Mouse (Mus musculus) adrenal gland, postnatal 4 days (tissue): ENCODE measurements around the gene Ptch2. TPM values are rescaled to one million over a fixed set of nuclear protein-coding genes. Genes with fewer than 3 reads are reported as not detected.
A peak's percentile ranks its signal among the peaks of the same experiment; 100 is the strongest.

Experiments used
- DNase-seq, 2 experiments: peaks; one replicate each; pipeline ENCODE4 v3.0.0; 2021 to 2022; ENCODE audit warnings: low spot score in 2 of 2, mixed read lengths in 2 of 2
- microRNA-seq: library from miRNA; unstranded; fragments of <30 nt; microRNA quantifications from one replicate; pipeline ENCODE4 v1.2.0, GENCODE M21; 2021
- total RNA-seq, 2 experiments: library from RNA; stranded (reverse); gene quantifications; 2 replicates each; pipeline ENCODE4 v1.2.3; 2021

The Ptch2 gene
- total RNA-seq, 2 experiments from 2014 or later, result 13.3 to 14.2 TPM

DNA sequence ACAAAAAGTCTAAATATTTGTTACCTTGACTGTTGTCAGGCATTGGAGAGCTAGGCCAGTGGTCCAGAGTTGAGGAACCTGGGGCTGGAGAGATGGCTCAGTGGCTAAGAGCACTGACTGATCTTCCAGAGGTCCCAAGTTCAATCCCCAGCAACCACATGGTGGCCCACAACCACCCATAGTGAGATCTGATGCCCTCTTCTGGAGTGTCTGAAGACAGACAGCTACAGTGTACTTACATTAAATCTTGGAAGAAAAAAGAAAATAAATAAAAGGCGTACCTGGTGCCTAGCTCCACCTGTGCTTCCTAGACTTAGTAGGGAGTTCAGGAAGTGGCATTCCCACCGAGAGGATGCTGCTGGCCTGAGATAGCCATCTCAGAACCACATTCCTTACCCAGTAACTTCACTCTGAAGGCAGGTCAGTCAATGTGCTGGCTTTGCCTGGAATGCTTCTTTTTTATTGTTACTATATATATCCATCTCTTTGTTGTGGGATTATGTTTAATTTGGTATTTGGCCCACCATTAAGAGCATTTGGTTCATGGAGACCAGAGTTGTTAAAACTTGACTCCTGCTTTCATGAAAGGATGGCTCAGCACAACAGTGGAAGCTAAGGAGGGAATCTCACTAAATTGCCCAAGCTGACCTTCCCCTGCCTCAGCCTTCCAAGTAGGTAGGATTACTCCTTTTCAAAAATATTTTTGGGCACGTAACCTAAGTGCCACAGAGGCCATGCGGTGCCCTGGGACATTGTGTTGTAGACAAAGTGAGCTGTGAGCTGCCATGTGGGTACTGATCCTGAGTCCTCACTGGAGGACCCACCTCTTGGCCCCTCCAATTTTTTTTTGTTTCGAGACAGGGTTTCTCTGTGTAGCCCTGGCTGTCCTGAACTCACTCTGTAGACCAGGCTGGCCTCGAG, 53.7 kb downstream of the Ptch2 start:
- DNase-seq, result no peak

DNA sequence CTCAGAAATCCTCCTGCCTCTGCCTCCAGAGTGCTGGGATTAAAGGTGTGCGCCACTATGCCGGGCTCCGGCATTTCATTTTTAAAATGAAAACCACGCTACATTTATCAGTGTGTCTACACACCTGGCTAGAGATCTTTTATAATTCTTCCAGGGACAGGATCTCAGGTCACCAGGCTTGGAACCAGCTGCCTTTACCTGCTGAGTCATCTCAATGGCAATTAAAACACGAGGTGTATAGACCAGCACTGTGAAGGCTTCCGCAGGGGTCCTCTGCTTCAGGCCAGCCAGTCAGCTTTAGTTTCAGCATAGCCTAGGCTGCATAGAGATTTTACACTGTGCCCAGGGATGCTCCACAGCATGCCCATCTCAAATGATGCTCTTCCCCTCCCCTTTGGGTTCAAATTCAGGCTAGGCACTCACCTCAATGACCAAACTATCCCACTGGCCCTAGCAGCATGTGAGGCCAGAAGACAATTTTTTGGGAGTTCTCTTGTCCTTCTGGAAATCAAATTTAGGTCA, 54.4 kb downstream of the Ptch2 start:
- no peak for DNase-seq

- DNase-seq, result no peak
Observed at GRCm38 (mm10) chr4:117151416-117151815, 55.5 kb downstream of the Ptch2 start.

GRCm38 (mm10) chr4:117152714-117153113, 56.8 kb downstream of the Ptch2 start:
- DNase-seq, result no peak

DNA sequence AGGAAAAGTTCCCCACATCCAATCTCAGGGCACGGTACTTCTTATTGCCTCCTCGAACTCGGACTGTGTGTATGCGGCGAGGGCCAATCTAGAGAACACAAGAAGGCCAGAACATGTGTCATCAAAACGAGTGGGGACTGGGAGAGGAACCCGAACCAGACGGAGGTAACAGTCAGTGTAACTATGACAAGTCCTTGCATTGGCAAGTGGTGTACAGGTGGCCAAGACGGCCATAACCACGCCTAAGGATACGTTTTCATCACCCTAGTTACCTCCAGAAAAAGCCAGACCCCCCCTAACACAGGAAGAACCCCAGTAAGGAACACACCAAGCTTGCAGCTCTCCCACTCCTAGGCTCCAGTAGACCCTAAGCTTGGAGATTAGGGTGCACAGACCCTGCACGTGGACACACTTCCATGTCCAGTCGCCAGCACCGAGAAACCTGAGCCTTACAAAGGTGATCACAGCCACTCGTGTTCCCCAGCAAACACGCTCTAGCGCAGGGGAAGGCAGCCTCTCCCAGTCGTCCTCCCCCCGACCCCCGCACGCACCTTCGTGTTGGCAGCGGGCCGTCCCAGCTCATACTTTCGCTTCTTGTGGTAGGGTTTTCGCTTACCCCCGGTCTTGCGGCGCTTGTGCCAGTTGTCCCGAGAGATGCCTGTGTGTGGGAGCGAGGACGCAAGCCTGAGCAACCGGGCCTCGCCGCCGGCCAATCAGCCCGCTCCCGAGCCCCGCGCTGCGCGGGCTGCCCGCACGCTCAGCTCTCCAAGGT, 59.3 kb downstream of the Ptch2 start:
- DNase-seq, result no peak

DNA sequence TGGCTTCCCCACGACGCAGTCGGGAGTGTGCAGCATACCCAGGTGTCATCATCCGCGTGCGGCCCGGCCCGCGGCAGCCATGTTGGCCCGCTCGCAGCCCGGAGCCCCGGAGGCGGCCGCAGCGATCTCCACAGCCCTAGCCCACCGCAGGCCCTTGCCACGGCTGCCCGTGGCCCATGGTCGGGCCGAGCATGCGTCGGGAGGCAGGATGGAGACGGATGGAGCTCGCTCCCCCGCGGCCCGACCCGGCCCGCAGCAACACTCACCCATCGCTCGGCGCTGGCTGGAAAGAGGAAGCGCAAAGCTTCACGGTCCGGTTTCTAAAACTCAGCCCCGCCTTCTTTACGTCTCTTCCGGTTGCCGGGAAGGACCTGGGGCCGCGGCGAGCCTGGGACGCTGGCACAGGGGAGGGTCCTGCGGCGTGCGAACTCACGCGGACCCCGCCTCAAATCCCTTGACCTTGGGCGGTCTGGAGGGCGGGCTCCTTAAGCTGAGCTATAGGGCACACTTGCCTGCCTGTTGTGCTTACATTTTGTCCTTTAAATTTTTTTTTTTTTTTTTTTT, 60.0 kb downstream of the Ptch2 start, which contains the start of gene Rps8:
Gene Rps8 (minus strand): TSS at position 452 of the 564 bp plus-strand sequence.
- DNase-seq, result peak; percentile 64 to 67

- no peak for DNase-seq
Observed at GRCm38 (mm10) chr4:117156372-117156771, 60.5 kb downstream of the Ptch2 start.

GRCm38 (mm10) chr4:117159666-117160065, 63.8 kb downstream of the Ptch2 start:
- DNase-seq, result no peak

DNA sequence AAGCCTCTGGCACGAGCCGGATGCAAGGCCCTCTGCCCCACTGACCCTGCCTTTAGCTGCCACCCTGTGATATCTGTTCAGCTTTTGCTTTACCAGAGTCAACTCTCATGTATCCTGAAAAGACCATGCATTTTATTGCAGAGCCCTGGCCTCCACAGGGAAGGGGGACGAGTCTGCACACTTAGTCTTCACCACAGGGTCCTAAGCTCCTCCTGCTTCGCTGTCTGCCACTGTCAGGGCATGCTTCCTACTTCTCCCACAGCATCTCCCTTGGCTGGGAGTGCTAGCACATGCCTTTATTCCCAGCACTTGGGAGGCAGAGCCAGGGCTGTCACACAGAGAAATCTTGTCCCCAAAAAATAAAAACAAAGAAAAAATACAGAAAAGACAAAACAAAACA, 65.3 kb downstream of the Ptch2 start:
- no peak for DNase-seq

Small RNA genes within 50 kb of the gene (microRNA-seq; reads per million reads assigned to microRNA genes)
- gene Gm22398, result not detected

Other genes with a start within 250 kb of the Ptch2 start
- gene Zswim5, start 218.7 kb upstream of the Ptch2 start, total RNA-seq, result 1 to 10 TPM; 5.6 to 6.5 TPM
- 100 to 1,000 TPM; 136 to 141 TPM for gene Urod, start 101.7 kb upstream of the Ptch2 start, total RNA-seq
- gene Hectd3, start 100.8 kb upstream of the Ptch2 start, total RNA-seq, result 10 to 100 TPM; 27.0 to 32.6 TPM
- gene Eif2b3, start 76.7 kb upstream of the Ptch2 start, total RNA-seq, result 10 to 100 TPM; 32.9 to 34.1 TPM
- 10 to 100 TPM in 1 of 2 experiments, 1 to 10 TPM in 1; 9.1 to 10.8 TPM for gene Btbd19, start 29.6 kb downstream of the Ptch2 start, total RNA-seq
- gene Tctex1d4, start 30.7 kb downstream of the Ptch2 start, total RNA-seq, result not detected
- 1 to 10 TPM; 4.8 to 5.7 TPM for gene Plk3, start 37.9 kb downstream of the Ptch2 start, total RNA-seq
- 1,000 to 10,000 TPM; 1,506 to 1,548 TPM for gene Rps8, start 60.2 kb downstream of the Ptch2 start, total RNA-seq
- 10 to 100 TPM; 16.0 to 16.5 TPM for gene Kif2c, start 86.6 kb downstream of the Ptch2 start, total RNA-seq
- gene Tmem53, start 155.9 kb downstream of the Ptch2 start, total RNA-seq, result 10 to 100 TPM; 50.7 to 56.9 TPM
- 1 to 10 TPM; 2.0 to 2.3 TPM for gene Armh1, start 156.1 kb downstream of the Ptch2 start, total RNA-seq